Mouse (Mus musculus) adrenal gland, postnatal 14 days (tissue): Measurements from ENCODE around the gene Emp2. TPM values are rescaled to one million over a fixed set of nuclear protein-coding genes. Genes with fewer than 3 reads are reported as not detected.
"Not testable (repeated sequence)": the region's sequence is repeated elsewhere in the genome, so short reads cannot be mapped to it uniquely, and the experiment has no call there.

Source experiments
- DNase-seq: peaks from one replicate; pipeline ENCODE4 v3.0.0; 2021; ENCODE audit warnings: mixed read lengths
- total RNA-seq: library from RNA; stranded (reverse); gene quantifications from 2 replicates; pipeline ENCODE4 v1.2.3, GENCODE M21; 2021

Gene Emp2
- total RNA-seq, 1 experiment from 2014 or later: 8.3 TPM

DNA sequence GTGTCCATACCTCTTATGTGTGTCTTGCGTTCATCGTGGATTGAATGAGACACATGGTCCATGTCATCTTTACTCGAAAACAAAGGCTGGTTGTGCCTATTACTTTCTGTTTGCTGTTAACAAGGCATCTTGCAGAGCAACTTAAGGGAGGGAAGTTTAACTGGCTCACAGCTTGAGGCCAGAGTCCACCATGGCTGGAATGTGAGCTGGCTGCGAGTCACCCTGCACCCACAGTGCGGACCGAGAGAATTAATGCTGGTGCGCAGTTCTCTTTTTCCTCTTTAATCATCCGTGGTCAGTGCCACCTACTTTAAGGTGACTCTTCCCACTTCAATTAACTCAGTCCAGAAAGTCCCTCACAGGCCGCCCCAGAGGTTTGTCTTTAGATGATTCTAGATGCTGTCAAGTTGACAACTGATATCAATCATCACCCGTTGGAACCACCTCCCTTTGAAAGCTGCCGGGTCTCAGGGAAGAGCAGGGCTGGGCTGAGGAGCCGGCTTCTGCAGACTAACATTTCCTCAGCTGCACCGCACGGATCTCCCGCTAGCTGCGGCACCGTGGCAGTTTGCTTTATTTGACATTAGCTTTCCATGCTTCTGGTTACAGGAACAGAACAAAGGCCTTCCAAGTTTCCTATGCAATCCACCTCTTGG lies 6.3 kb upstream of the Emp2 start:
- no peak for DNase-seq

DNA sequence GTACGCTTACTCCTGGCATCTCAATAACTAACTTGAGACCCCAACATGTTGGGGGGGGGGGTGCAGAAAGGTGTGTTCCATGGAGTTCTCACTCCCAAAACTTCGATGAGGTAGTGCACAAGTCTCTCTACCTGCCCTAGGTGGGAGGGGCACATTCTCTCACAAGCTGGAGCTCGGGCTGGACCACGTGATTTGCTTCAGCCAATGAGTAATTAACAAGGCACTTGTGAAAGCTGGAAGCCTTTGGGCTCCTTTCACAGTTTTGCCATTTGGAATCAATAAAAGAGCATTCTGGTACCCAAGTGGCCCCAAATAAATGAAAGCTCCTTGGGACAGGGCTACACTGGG lies 3.4 kb upstream of the Emp2 start:
- DNase-seq: no peak

DNA sequence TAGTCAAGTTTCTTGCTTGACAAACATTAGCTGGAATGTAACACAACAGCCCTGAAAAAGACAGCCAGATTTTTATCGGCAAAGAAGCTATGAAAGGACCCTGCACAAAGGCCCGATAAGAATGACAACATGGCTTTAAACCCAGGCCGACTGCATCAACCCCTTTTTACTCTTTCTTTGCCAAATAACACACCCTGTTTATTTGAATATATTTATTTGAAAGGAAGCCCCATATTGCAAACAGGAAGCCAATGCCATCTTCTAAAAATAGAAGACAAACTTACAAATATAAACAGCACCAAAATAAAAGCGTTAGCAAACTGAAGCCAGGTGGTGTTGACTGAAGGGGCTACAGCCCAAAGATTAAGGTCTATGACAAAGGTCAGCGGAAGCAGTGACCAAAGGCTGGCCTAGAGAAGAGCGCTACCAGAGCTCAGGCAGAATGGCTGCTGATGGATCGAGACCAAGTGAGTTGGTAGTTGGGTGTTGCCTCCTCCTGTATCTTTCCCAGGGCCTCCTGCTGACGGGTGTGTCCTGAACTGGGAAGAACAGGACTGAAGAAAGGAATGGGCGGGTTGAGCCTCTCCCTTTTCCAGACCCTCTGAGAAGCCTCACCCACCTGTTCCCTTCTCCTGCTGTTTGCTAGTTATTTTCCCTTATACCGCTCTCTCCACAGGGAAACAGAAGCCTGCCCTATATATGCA lies 2.9 kb upstream of the Emp2 start:
- no peak for DNase-seq

DNA sequence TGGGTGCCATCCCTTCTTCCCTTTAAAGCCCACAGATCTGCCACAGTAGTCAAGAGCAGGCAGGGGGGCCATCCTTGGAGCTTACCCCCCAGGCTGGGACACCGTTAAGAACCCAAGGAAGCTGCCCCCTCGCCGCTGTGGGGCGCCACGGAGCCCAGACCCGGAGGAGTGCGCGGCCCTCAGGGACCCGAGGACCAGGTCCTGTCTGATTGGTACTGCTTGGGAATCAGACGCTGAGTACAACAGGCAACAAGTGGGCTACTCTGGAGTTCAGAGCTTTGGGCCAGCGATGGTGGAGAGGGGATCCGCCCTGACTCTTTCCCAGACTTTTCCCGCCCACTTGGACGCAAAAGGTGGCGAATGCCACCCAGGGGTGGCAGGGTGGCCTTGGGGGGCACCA lies 542 bp downstream of the Emp2 start:
- peak; percentile 36 for DNase-seq

DNA sequence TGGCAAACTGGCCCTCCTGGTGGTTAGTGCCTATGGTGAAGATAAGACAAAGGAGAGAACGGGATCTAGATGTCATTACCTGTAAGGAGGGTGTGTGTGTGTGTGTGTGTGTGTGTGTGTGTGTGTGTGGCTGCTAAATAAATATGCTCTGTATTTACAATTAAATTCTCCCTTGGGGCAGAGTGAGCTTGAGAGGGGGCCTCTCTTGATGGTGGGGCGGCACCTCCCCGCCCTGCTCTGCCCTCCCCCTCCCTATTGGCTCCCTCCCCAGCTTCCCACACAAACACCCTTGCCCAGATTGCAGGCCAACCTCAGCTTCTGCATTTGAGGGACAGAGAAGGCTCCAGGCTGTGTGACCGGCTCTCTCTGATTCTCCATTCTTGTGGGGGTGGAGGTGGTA lies 1.8 kb downstream of the Emp2 start:
- DNase-seq: no peak

DNA sequence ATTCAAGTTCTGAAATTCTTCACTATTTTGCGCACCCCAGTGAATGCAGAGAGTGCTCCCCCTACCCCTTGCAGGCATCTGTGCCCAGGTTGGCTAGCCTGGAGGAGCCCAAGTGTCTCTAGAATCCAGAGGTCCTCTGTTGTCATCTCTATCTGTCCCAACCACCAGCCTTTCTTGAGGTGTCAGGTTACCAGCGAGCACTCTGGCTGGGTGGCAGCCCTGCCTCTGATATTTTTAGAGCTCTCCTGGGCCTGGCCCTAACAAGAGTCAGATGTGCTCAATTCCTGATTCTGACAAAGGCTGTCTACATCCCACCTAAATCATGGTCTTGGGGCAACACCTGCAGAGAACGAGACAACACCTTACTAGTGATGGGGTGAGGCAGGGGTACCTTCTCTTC lies 2.7 kb downstream of the Emp2 start:
- no peak for DNase-seq

DNA sequence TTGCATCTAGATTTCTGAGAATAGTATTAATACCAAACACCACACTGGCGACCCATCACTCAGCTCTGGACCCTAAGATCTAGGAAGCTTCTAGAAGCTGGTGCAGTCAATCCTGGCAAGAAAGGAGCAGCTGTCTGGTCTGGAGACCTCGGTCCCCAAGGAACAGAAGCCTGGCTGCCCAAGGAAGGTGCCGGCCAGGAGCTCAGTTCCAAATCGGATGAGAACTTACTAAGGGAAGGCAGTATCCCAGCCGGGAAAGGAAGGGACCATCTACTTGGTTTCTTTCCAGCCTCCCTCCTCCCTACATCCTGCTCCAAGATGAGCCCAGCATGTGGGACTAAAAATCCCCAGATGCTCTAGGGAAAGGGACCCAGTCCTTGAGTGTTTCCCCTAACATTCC lies 3.3 kb downstream of the Emp2 start:
- no peak for DNase-seq

DNA sequence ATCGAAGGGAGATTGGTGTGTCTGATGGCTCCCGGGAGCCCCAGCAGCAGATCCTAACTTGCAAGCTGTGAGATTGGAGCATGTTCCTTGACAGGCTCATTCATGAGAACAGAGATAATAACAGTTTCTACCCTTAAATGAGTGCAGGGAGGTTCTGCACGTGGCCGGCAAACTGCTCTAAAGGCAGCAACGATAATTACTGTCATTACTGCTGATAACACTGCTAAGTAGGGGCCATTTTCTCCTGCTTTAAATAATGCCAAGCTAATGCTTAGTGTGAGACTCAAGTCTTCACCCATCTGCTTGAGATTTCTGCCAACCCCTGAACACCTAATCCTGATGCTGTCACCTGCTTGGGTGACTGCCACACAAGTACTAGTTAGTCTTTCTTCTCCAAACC lies 6.4 kb downstream of the Emp2 start:
- DNase-seq: no peak

DNA sequence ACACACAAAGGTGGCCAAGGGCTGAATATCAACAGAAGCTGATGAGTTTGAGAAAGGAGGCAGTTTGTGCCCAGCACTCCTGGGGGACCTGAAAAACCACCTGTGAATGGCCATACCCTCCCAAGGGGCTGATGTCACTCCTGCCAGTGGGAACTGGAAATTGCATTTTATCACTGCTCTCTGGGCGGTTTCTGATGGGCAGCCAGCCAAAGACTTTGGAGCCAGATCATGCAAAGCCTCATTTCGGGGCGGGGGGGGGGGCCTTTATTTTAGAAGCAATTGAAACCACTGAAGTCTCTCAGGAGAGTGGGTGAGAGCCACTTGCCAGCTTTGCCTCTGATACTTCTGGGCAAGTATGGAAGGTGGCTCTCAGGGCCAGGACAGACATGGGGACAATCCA lies 7.7 kb downstream of the Emp2 start:
- DNase-seq: no peak

DNA sequence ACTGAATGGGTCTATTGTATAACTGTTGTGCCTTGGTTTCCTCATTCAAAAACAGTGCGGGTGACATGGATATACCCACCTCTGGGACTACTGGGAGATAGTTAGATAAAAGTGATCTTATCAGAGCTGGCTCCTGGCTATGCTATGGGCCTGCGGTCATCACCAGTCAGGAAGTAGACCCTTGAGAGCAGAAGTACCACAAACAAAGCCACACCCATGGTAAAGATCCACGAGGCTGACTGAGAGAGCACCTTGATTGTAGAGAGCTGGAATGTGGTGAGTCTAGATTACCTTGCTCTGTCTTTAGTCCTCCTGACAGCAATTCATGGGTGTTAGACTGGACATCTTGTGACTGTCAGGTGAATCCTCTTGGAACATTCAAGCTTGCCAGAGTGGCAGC lies 12.4 kb downstream of the Emp2 start:
- no peak for DNase-seq

DNA sequence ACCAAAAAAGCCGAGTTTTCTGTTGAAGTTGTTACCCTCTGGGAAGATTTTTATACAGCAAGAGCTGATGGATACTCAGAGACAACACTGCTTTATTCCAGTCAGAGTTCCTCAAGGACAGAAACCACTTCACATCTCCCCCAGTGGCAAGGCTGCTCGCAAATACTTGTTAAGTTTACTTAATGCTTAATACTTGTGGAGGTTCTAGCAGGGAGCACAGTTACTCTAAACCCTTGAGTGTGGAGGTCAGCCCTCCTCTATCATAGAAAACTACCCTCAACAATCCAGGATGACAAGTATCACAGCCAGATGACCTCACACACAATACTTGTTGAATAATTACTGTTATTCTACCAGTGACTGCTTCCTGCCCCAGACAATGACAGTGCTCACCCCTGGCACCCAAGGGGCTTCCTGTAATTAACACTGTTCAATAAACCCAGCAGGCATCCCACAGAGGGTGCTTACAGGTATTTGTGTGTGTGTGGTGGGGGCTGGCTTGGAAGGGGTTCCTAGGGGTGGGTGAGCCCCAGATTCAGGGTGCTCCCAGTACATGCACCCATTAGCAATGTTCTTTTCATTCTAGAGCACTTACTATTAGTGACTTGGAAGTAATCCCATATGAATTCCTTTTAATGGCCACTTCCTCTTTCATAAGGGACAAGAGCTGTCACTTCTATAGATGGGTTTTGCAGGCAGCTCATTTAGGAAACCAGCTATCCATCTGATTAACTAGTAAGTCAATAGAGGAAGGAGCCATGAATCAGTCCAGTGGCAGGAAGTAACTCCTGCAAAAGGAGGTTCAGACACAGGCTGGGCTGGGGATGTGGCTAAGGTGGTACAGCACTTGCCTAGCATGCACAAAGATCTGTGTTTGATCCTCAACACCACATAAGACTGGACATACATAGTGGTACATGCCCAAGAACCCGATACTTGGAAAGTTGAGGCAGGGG lies 13.3 kb downstream of the Emp2 start:
- DNase-seq: no peak

DNA sequence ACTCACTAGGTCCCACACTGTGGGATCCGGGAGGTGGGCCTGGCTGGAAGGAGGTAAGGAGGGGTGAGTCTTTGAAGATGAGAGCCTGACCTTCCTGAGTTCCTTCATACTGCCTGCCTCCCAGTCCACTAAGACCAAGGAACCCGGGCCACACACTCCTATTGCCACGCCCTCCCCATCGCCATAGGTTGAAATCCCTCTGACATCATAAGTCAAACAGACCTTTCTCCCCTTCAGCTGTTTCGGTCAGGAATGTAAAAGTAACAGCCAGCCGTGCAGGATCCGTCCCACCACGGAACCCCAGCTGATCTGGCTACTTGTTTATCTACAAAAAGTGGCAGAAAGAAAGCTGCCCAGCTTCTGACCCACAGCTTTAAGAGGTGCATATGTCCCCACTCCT lies 14.1 kb downstream of the Emp2 start:
- DNase-seq: no peak

DNA sequence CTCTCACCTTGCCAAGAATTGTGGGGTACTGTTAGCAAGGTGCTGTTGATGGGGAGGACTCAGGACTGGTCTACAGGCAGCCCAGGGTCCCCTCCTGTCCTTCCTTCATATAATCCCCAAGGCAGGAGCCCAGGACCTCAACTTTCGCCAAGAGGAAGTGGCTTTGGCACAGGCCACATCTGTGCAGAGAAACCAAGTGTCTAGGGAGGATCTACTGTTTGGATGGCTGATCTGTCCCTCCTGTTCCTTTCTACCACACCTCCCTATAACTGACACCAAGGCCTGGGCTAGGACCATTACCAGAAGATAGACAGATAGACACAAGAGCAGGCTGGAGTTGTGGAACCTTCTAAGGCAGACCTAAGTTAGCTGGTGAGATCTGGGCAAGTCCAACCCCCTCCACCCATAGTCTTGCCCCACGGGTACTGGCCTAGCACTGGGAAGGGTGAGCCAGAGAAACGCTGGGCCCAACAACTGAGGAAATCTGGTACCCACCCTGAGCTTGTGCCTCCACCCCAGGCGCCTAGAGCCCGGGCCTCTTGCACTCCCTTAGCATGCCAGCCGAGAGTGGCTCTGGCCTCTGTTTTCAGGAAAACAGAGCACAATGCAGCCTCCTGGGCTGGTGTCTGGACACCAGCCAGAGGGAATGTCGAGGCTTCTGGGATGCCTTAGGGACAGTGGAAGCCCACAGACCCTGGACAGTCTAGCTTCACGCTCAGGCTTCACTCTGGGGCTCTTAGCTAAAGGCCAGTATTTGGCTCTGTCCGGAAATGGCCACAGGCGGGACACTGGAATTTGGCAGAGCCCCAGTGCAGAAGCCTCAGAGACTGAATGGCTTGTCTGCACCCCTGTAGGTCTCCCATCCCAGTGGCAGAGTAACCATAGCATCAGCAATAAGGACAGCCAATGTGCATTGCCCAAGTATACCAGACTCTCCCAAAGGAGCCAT lies 15.8 kb downstream of the Emp2 start:
- DNase-seq: no peak

DNA sequence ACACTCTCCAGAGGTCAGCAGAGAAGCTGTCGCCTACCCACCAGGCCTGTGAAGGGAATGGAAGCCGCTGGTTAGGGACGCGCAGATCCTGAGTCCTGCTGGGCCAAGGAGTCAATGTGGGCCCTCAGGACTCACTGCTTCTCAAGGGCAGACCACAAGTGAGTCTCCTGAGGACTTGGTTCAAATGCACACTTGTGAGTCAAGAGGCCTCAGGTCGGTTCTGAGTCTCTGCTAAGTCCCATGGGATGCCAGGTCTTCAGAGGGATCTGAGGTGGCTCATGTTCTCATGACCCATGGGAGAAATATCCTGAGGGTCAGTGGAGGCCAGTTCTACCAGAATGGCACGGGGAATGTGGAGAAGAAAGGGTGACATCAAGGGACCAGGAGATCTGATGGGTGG lies 25.7 kb downstream of the Emp2 start:
- no peak for DNase-seq

DNA sequence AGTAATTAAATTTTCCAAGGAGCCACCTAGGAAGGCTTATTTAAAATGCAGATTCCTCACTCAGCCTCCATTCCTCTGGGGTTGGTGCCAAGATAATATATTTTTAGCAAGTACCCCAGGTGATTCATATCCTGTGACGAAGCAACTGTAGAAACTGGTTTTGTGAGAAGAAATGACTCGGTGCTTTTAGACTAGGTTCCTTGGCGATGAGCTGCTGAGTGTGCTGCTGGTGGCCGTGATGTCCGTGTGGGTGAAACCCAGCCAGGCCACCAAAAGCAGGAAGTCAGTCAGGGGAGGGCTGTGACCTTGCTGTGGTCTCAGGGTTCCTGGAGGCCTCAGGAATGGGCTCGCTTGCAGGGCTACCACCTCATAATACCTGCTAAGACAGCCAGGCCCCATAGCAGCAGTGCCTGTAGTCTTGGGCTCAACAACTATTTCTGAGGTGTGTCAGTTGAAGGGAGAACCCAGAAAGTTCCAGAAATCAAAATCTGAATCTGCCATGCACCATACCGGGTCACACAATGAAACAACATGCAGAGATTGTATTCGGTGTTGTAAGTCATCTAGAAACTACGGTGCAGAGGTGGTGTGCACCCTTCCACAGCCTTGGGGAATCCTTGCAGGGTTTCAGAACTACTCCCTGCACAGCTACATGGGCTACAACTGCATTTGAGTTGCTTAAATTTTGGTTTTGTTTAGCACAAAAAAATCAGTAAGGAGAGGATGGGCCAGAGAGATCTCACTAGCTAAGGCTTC lies 27.1 kb downstream of the Emp2 start:
- no peak for DNase-seq

DNA sequence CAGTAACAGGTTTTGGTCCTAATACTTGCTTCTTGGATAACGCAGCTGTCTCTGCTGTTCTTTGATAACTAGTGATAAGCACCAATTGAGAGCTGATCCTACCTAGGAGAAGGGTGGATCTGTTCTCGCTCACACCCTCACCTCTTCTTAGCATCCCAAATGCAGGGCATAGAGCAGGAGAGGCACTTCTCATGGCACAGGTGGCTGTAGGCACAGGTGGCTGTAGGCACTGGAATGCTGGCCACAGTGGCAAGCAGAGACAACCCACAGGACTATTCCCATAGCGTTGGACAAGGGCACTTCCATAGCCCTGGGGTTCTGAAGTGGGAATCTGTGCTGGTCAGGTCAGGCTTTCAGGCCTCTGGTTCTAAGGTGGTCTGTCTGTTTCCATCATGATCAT lies 31.9 kb downstream of the Emp2 start:
- DNase-seq: no peak

DNA sequence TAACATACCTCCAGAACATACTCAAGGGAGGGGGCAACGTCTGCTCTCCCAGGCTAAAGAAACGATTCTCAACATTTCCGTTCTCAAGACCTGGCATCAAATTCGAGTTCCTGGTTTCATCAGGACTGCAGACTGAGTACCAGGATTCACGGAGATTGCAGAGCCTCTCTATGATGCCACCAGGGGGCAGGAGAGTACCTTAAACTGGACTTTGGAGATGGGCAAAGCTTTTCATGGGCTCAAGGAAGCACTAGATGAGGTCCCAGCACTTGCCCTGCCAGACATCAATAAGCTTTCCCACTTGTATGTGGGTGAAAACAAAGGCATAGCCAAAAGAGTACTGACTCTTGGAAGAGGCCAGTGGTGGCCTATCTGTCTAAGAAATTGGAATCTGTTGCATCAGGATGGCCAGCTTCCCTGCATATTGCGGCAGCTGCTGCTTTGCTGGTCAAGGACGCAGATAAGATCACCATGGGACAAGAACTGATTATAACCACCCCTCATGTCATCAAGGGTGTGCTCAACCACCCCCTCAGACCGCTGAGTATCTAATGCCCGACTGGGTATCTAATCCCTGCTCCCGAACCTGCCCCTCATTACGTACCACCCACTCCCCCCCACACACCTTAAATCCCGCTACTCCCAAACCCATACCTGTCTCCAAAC lies 33.3 kb downstream of the Emp2 start:
- peak; percentile 89 for DNase-seq

DNA sequence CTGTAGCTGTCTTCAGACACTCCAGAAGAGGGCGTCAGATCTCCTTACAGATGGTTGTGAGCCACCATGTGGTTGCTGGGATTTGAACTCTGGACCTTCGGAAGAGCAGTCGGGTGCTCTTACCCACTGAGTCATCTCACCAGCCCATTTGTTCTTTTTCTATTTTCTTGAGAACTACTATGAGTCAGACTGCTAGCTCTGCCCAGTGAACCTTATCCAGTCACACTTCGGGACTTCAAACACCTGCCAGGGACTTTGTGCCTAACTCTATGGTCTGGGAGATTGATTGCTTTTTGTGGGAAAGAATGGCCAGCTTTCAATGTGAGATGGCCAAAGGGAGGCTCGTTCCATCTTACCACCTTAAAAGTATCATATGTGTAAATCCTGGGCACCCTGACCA lies 37.0 kb downstream of the Emp2 start:
- DNase-seq: not testable (repeated sequence)

DNA sequence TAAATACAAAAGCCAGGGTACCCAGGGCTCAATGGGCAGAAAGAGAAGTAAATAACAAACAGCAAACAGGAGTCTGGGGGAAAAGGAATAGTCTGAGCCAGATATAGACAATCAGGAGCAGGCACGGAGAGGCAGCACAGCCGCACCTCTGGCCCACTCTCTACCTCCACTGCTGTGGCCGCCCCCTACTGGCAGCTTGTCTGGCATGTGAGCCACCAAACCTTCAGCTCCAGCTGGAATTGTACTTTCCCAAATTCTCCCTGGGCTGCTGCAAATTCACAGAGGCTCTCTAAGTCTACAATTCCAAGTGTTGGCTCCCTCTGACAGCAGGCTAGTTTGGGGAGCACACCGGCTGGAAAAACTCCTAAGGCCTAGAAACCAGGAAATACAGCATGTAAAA lies 39.3 kb downstream of the Emp2 start:
- DNase-seq: peak; percentile 45

DNA sequence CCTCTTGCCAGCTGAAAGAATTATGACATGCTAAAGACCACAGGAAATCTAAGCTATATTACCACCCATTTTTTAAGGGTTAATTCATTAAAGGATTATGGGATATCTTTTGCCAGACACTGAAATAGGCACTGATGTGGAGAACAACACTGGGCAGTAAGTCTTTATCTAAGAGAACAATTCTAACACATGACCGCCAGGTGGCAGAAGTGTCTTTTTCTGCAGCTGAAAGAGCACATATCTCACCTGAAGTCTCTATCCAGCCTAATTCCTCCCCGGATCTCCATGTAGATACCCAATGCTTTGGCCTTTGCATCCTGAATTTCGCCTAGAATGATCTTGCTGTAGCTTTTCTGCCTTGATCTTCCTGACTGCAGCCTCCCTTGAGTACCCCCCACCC lies 41.5 kb downstream of the Emp2 start:
- peak; percentile 60 for DNase-seq

DNA sequence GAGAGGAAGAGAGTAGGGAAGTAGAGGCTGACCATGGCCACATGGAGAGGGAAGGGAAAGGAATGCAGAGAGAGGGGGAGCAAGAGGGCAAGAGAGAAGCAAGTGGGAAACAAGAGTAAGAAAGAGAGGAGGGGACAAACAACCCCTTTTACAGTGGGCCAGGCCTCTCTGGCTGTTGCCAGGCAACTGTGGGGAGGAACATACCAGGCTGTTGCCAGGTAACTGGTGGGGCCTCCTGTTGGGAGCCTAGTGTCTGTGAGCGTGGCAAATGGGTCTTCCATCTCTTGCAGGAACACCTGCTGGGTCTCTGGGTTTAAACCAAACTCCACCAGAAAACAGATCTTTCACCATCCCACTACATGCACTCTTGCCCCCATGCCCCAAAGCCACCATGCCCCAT lies 59.8 kb downstream of the Emp2 start:
- DNase-seq: no peak
